Mouse (Mus musculus): ENCODE data around the gene Gm28308.

GRCm38 (mm10) chr6:52189172-52189591 lies 24.0 kb downstream of the Gm28308 start:
- TF ChIP-seq FLI1 (IDR thresholded peaks at IDR 0.05; ENCODE audit: low read length) (no peak), GATA1 (IDR thresholded peaks at IDR 0.05; ENCODE audit: borderline replicate concordance, low read length) (no peak)
